Mouse (Mus musculus): ENCODE measurements around the gene Tbc1d23.
"Not testable (repeated sequence)": the region's sequence is repeated elsewhere in the genome, so short reads cannot be mapped to it uniquely, and the experiment has no call there.

The Tbc1d23 gene

GRCm38 (mm10) chr16:57215957-57216356 lies 15.3 kb downstream of the Tbc1d23 start:
- no peak for DNase-seq (ENCODE audit: low spot score in 2 of 2)

- DNase-seq (ENCODE audit: low spot score in 2 of 2): no peak
Measured at GRCm38 (mm10) chr16:57211037-57211436, 20.3 kb downstream of the Tbc1d23 start.

GRCm38 (mm10) chr16:57208342-57208741 lies 23.0 kb downstream of the Tbc1d23 start:
- no peak for DNase-seq (ENCODE audit: low spot score in 2 of 2)

- no peak for DNase-seq (ENCODE audit: low spot score in 2 of 2)
Measured at GRCm38 (mm10) chr16:57197281-57197680, 34.0 kb downstream of the Tbc1d23 start.

- DNase-seq (ENCODE audit: low spot score in 2 of 2): no peak
Measured at GRCm38 (mm10) chr16:57196590-57196989, 34.7 kb downstream of the Tbc1d23 start.

GRCm38 (mm10) chr16:57191214-57191613 lies 40.1 kb downstream of the Tbc1d23 start:
- DNase-seq (ENCODE audit: low spot score in 2 of 2): no peak

- DNase-seq (ENCODE audit: low spot score in 2 of 2): no peak
Measured at GRCm38 (mm10) chr16:57190390-57190789, 40.9 kb downstream of the Tbc1d23 start.

- no peak for DNase-seq (ENCODE audit: low spot score in 2 of 2)
Measured at GRCm38 (mm10) chr16:57189493-57189892, 41.8 kb downstream of the Tbc1d23 start.

- no peak for DNase-seq (ENCODE audit: low spot score in 2 of 2)
Measured at GRCm38 (mm10) chr16:57186618-57187017, 44.7 kb downstream of the Tbc1d23 start.

- no peak for DNase-seq (ENCODE audit: low spot score in 2 of 2)
Measured at GRCm38 (mm10) chr16:57182037-57182436, 49.3 kb downstream of the Tbc1d23 start.

GRCm38 (mm10) chr16:57181180-57181579 lies 50.1 kb downstream of the Tbc1d23 start:
- no peak for DNase-seq (ENCODE audit: low spot score in 2 of 2)

GRCm38 (mm10) chr16:57177664-57178063 lies 53.6 kb downstream of the Tbc1d23 start:
- no peak for DNase-seq (ENCODE audit: low spot score in 2 of 2)

- no peak for DNase-seq (ENCODE audit: low spot score in 2 of 2)
Measured at GRCm38 (mm10) chr16:57177254-57177653, 54.0 kb downstream of the Tbc1d23 start.

- DNase-seq (ENCODE audit: low spot score in 2 of 2): no peak
Measured at GRCm38 (mm10) chr16:57176276-57176675, 55.0 kb downstream of the Tbc1d23 start.

- DNase-seq (ENCODE audit: low spot score in 2 of 2): no peak
Measured at GRCm38 (mm10) chr16:57175751-57176150, 55.6 kb downstream of the Tbc1d23 start.

GRCm38 (mm10) chr16:57174480-57174879 lies 56.8 kb downstream of the Tbc1d23 start:
- not testable (repeated sequence) for DNase-seq (ENCODE audit: low spot score in 2 of 2)

GRCm38 (mm10) chr16:57171570-57171969 lies 59.7 kb downstream of the Tbc1d23 start:
- no peak for DNase-seq (ENCODE audit: low spot score in 2 of 2)

GRCm38 (mm10) chr16:57171161-57171560 lies 60.1 kb downstream of the Tbc1d23 start:
- no peak for DNase-seq (ENCODE audit: low spot score in 2 of 2)

- no peak for DNase-seq (ENCODE audit: low spot score in 2 of 2)
Measured at GRCm38 (mm10) chr16:57168236-57168635, 63.1 kb downstream of the Tbc1d23 start.

- no peak for DNase-seq (ENCODE audit: low spot score in 2 of 2)
Measured at GRCm38 (mm10) chr16:57167514-57167912, 63.8 kb downstream of the Tbc1d23 start.

GRCm38 (mm10) chr16:57166611-57167513 lies 64.4 kb downstream of the Tbc1d23 start, which contains the start of gene Nit2:
Gene Nit2, minus strand, starts transcription at chr16:57167341.
- DNase-seq (ENCODE audit: low spot score in 2 of 2): peak; percentile 85 to 94

GRCm38 (mm10) chr16:57166086-57166485 lies 65.2 kb downstream of the Tbc1d23 start:
- DNase-seq (ENCODE audit: low spot score in 2 of 2): no peak

GRCm38 (mm10) chr16:57165157-57165556 lies 66.1 kb downstream of the Tbc1d23 start:
- no peak for DNase-seq (ENCODE audit: low spot score in 2 of 2)

Data from cerebellum, postnatal 4 days (tissue).